Mouse (Mus musculus) megakaryocyte, embryonic 14.5 days (primary cell): ENCODE measurements at regions not wholly inside any gene's neighbourhood (a gene's known extent, or its start where the extent isn't known, plus 50 kb on each side); places are given as distances from the start of the nearest gene placed in this dataset.

Source experiments
- FLI1 ChIP-seq: IDR thresholded peaks from 2 replicates; pipeline ENCODE4 v1.6.1; 2012; ENCODE audit warnings: low read length, inconsistent platforms, mixed read lengths
- GATA1 ChIP-seq: IDR thresholded peaks from 3 replicates; pipeline ENCODE4 v1.6.1; 2012; ENCODE audit warnings: mixed read lengths, low read length, inconsistent platforms, borderline replicate concordance

GRCm38 (mm10) chr13:69984159-69984558, 182.0 kb downstream of the Med10 start:
- no peak for TF ChIP-seq GATA1
- no peak for TF ChIP-seq FLI1
